Mouse (Mus musculus): ENCODE results near the gene Ankrd63. TPM values are rescaled to one million over a fixed set of nuclear protein-coding genes. Genes with fewer than 3 reads are reported as not detected.

Gene Ankrd63
- polyA plus RNA-seq, 1 experiment from 2014 or later = not detected

- H3K27ac ChIP-seq = 0 out of 2 replicates have a peak overlapping the region, but pooled peaks have one; percentile 3
- no peaks in the 10 kb centered on the region for H3K9me3 ChIP-seq
- peaks cover 40% of the 10 kb centered on the region for H3K27me3 ChIP-seq
- 58% methylated on average over 6 of the region's 6 CpGs for WGBS
- no peaks in the 10 kb centered on the region for H3K36me3 ChIP-seq
- no peak overlapping the region for H3K4me2 ChIP-seq
- no peak overlapping the region for H3K9ac ChIP-seq (replicated peaks)
- ATAC-seq (ENCODE audit: insufficient number of reproducible peaks, insufficient read depth, low FRiP score, low TSS enrichment, low read depth) = no peak
- H3K4me3 ChIP-seq (replicated peaks) = no peak overlapping the region
- H3K4me1 ChIP-seq (replicated peaks) = peaks cover 15% of the 10 kb centered on the region
Observed at GRCm38 (mm10) chr2:118669245-118669644, 34.5 kb downstream of the Ankrd63 start.

- Histone ChIP-seq H3K4me3 (replicated peaks) (no peak overlapping the region), H3K27me3 (peaks cover 39% of the 10 kb centered on the region), H3K27ac (no peak overlapping the region), H3K9me3 (no peaks in the 10 kb centered on the region), H3K4me1 (replicated peaks) (peaks cover 32% of the 10 kb centered on the region), H3K4me2 (no peak overlapping the region), H3K9ac (replicated peaks) (no peak overlapping the region), H3K36me3 (no peaks in the 10 kb centered on the region)
- WGBS = 85% methylated on average over 5 of the region's 5 CpGs
- no peak for ATAC-seq (ENCODE audit: insufficient number of reproducible peaks, insufficient read depth, low FRiP score, low TSS enrichment, low read depth)
Observed at GRCm38 (mm10) chr2:118667181-118667580, 36.6 kb downstream of the Ankrd63 start.

GRCm38 (mm10) chr2:118665616-118666015, 38.1 kb downstream of the Ankrd63 start:
- no peaks in the 10 kb centered on the region for H3K9me3 ChIP-seq
- H3K9ac ChIP-seq (replicated peaks) = no peak overlapping the region
- ATAC-seq (ENCODE audit: insufficient number of reproducible peaks, insufficient read depth, low FRiP score, low TSS enrichment, low read depth) = no peak
- no peak overlapping the region for H3K4me3 ChIP-seq (replicated peaks)
- peaks cover 32% of the 10 kb centered on the region for H3K4me1 ChIP-seq (replicated peaks)
- H3K27ac ChIP-seq = no peak overlapping the region
- WGBS = 86% methylated on average over 4 of the region's 4 CpGs
- peaks cover 44% of the 10 kb centered on the region for H3K27me3 ChIP-seq
- no peaks in the 10 kb centered on the region for H3K36me3 ChIP-seq
- no peak overlapping the region for H3K4me2 ChIP-seq

GRCm38 (mm10) chr2:118664975-118665516, 38.7 kb downstream of the Ankrd63 start:
- Histone ChIP-seq H3K9ac (replicated peaks) (no peak overlapping the region; the same call in 1 of the 2 replicates), H3K4me3 (replicated peaks) (no peak overlapping the region), H3K4me1 (replicated peaks) (peaks cover 32% of the 10 kb centered on the region), H3K9me3 (no peaks in the 10 kb centered on the region), H3K36me3 (no peaks in the 10 kb centered on the region), H3K27ac (no peak overlapping the region), H3K4me2 (no peak overlapping the region), H3K27me3 (peaks cover 44% of the 10 kb centered on the region)
- 65% methylated on average over 3 of the region's 3 CpGs for WGBS
- ATAC-seq (ENCODE audit: insufficient number of reproducible peaks, insufficient read depth, low FRiP score, low TSS enrichment, low read depth) = no peak

GRCm38 (mm10) chr2:118663804-118664766, 39.7 kb downstream of the Ankrd63 start:
- H3K4me2 ChIP-seq = peak overlapping the region; percentile 93
- H3K36me3 ChIP-seq = no peaks in the 10 kb centered on the region
- H3K27me3 ChIP-seq = peaks cover 44% of the 10 kb centered on the region
- H3K4me3 ChIP-seq (replicated peaks) = peak overlapping the region; percentile 44
- H3K9ac ChIP-seq (replicated peaks) = peak overlapping the region; percentile 57; the same call in 1 of the 2 replicates
- no peaks in the 10 kb centered on the region for H3K9me3 ChIP-seq
- peak; percentile 28; the same call in 1 of the 2 replicates for ATAC-seq (ENCODE audit: insufficient number of reproducible peaks, insufficient read depth, low FRiP score, low TSS enrichment, low read depth)
- peaks cover 30% of the 10 kb centered on the region for H3K4me1 ChIP-seq (replicated peaks)
- no peak overlapping the region for H3K27ac ChIP-seq
- 47% methylated on average over 19 of the region's 19 CpGs for WGBS

- H3K27me3 ChIP-seq = peaks cover 44% of the 10 kb centered on the region
- no peak within 1 kb of the TSS for H3K27ac ChIP-seq
Observed at GRCm38 (mm10) chr2:118662902-118663803, 40.6 kb downstream of the Ankrd63 start, which contains the start of gene Pak6. TSS of gene Pak6 (plus strand) at chr2:118663303.

GRCm38 (mm10) chr2:118661891-118662290, 41.9 kb downstream of the Ankrd63 start:
- peaks cover 36% of the 10 kb centered on the region for H3K4me1 ChIP-seq (replicated peaks)
- no peak overlapping the region for H3K4me3 ChIP-seq (replicated peaks)
- H3K27me3 ChIP-seq = peaks cover 44% of the 10 kb centered on the region
- no peak overlapping the region for H3K4me2 ChIP-seq
- H3K9me3 ChIP-seq = no peaks in the 10 kb centered on the region
- no peak overlapping the region for H3K27ac ChIP-seq
- H3K9ac ChIP-seq (replicated peaks) = no peak overlapping the region
- WGBS = 83% methylated on average over 9 of the region's 9 CpGs
- H3K36me3 ChIP-seq = no peaks in the 10 kb centered on the region
- no peak for ATAC-seq (ENCODE audit: insufficient number of reproducible peaks, insufficient read depth, low FRiP score, low TSS enrichment, low read depth)

More at GRCm38 (mm10) chr2:118662902-118663803, 40.6 kb downstream of the Ankrd63 start, which contains the start of gene Pak6:
- Histone ChIP-seq H3K9ac (replicated peaks) (peak within 1 kb of the TSS; percentile 57), H3K9me3 (no peaks in the 10 kb centered on the region), H3K4me3 (replicated peaks) (peak within 1 kb of the TSS; percentile 44), H3K36me3 (no peaks in the 10 kb centered on the region), H3K4me2 (peak within 1 kb of the TSS; percentile 93), H3K4me1 (replicated peaks) (peaks cover 32% of the 10 kb centered on the region)
- peak; percentile 39; the same call in 1 of the 2 replicates for ATAC-seq (ENCODE audit: insufficient number of reproducible peaks, insufficient read depth, low FRiP score, low TSS enrichment, low read depth)
- WGBS = 1% methylated on average over 37 of the region's 37 CpGs

- H3K4me2 ChIP-seq = peak overlapping the region; percentile 52
- no peak overlapping the region for H3K27ac ChIP-seq
- H3K4me3 ChIP-seq (replicated peaks) = peak overlapping the region; percentile 30
- H3K9me3 ChIP-seq = no peaks in the 10 kb centered on the region
- no peaks in the 10 kb centered on the region for H3K36me3 ChIP-seq
- peaks cover 41% of the 10 kb centered on the region for H3K4me1 ChIP-seq (replicated peaks)
- 0 out of 2 replicates have a peak overlapping the region, but pooled peaks have one; percentile 42 for H3K9ac ChIP-seq (replicated peaks)
- peaks cover 35% of the 10 kb centered on the region for H3K27me3 ChIP-seq
- peak; percentile 57; the same call in 1 of the 2 replicates for ATAC-seq (ENCODE audit: insufficient number of reproducible peaks, insufficient read depth, low FRiP score, low TSS enrichment, low read depth)
- 2% methylated on average over 4 of the region's 4 CpGs for WGBS
Observed at GRCm38 (mm10) chr2:118659998-118660452, 43.7 kb downstream of the Ankrd63 start.

- Histone ChIP-seq H3K36me3 (no peaks in the 10 kb centered on the region), H3K27ac (no peak overlapping the region), H3K4me2 (peak overlapping the region; percentile 52), H3K27me3 (peaks cover 33% of the 10 kb centered on the region), H3K9ac (replicated peaks) (no peak overlapping the region), H3K9me3 (no peaks in the 10 kb centered on the region), H3K4me1 (replicated peaks) (peaks cover 41% of the 10 kb centered on the region), H3K4me3 (replicated peaks) (peak overlapping the region; percentile 30)
- no peak for ATAC-seq (ENCODE audit: insufficient number of reproducible peaks, insufficient read depth, low FRiP score, low TSS enrichment, low read depth)
- WGBS = 87% methylated on average over 12 of the region's 12 CpGs
Observed at GRCm38 (mm10) chr2:118659493-118659892, 44.3 kb downstream of the Ankrd63 start.

GRCm38 (mm10) chr2:118659077-118659476, 44.7 kb downstream of the Ankrd63 start:
- Histone ChIP-seq H3K4me1 (replicated peaks) (peaks cover 41% of the 10 kb centered on the region), H3K9me3 (no peaks in the 10 kb centered on the region), H3K27me3 (peaks cover 29% of the 10 kb centered on the region), H3K27ac (peak overlapping the region; percentile 50; the same call in 1 of the 2 replicates), H3K36me3 (no peaks in the 10 kb centered on the region), H3K9ac (replicated peaks) (no peak overlapping the region), H3K4me2 (no peak overlapping the region), H3K4me3 (replicated peaks) (no peak overlapping the region)
- WGBS = 74% methylated on average over 1 of the region's 1 CpGs
- no peak for ATAC-seq (ENCODE audit: insufficient number of reproducible peaks, insufficient read depth, low FRiP score, low TSS enrichment, low read depth)

Data from limb, embryonic 12.5 days (tissue).